Comparison of ENCODE assay signal across 9 mouse cellular contexts in the genomic region with DNA sequence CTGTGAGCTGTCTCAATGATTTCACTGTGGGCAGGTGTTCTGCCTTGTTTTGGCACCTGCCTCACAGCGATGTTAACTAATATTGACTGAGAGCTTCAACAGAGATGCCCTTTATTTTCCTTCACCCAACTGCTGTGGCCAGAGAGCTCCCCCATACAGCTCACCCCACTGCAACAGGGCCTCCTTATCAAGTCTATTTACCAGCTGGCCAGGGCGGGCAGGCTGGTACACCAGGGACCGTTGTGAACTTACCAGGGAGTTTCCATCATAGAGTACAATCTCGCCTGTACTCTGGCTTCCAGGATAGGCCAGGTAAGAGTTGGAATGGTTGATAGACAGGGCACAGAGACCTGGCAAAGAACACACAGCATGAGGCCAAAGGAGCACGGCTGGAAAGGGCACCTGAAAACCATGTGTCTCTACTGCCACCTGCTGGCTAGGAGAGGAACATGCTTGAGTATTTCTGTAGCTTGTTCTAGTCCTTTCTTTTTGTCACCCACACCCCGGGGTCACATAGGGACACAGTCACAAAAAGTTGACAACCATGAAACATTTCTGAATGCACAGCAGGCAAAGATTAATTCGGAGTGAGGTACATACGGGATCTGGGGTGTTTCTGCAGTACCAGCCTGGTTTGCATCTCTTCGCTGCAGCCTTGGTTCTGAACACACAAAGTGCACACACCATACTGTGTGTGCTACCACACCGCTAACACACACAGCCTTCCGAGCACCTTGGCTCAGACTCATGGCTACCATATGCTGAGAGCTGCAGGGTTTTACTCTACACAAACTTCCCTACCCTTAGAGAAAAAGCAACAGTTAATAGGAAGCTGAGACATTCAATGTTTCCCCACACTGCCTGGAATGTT. TPM values are rescaled to one million over a fixed set of nuclear protein-coding genes. Genes with fewer than 3 reads are reported as not detected.
DNase-seq lines count a peak whose midpoint lies in the region; ATAC-seq and TF ChIP-seq lines count a peak whose summit lies in the region.
"Had no signal": no experiment of that assay in that cellular context is flagged by ENCODE, and none has a peak within 500 bp of the region (broad histone marks: within the 10 kb centered on the region; RNA-seq: fewer than 3 reads in every experiment).

No protein-coding gene starts in this region.

- peak; percentile 50 for ATAC-seq in liver, embryonic 14.5 days (ENCODE audit: insufficient read depth)
- ATAC-seq in stomach, embryonic 14.5 days (ENCODE audit: insufficient number of reproducible peaks, insufficient read depth, low FRiP score, low read depth) = peak; percentile 39; the same call in 1 of the 2 replicates

- H3K4me2 ChIP-seq in liver, embryonic 14.5 days (ENCODE audit: low read depth) = peak overlapping the region; percentile 5; the same call in 1 of the 2 replicates
- no peak overlapping the region for H3K4me2 ChIP-seq in stomach, embryonic 14.5 days (replicated peaks; ENCODE audit: low read depth, low read length)
- H3K4me2 ChIP-seq: embryonic facial prominence, embryonic 15.5 days had no signal

- no peak overlapping the region for H3ac ChIP-seq in C2C12 (ENCODE audit: control insufficient read depth, insufficient read length, low read depth)

- TF ChIP-seq CTCF in C2C12 (IDR thresholded peaks at IDR 0.05; ENCODE audit: control insufficient read depth, insufficient read depth, insufficient read length) = peak; percentile 76
- TF ChIP-seq CTCF in heart, adult 2 months (IDR thresholded peaks at IDR 0.05) = peak; percentile 95
- peak; percentile 99 for TF ChIP-seq CTCF in liver, embryonic 14.5 days (IDR thresholded peaks at IDR 0.05; ENCODE audit: low read depth)

- H3K27me3 ChIP-seq in C2C12 (ENCODE audit: control insufficient read depth, insufficient read depth, insufficient read length) = no peaks in the 10 kb centered on the region
- H3K27me3 ChIP-seq in embryonic facial prominence, embryonic 10.5 days (replicated peaks; ENCODE audit: low read depth, poor library complexity, severe bottlenecking) = no peaks in the 10 kb centered on the region
- no peaks in the 10 kb centered on the region for H3K27me3 ChIP-seq in heart, adult 2 months (ENCODE audit: control insufficient read depth, insufficient read depth, low read length)
- no peaks in the 10 kb centered on the region for H3K27me3 ChIP-seq in liver, embryonic 14.5 days (ENCODE audit: control insufficient read depth, insufficient read depth, low read length)
- H3K27me3 ChIP-seq in stomach, embryonic 14.5 days (ENCODE audit: control insufficient read depth, insufficient read depth, low read length) = no peaks in the 10 kb centered on the region
- H3K27me3 ChIP-seq: embryonic facial prominence, embryonic 15.5 days had no signal

- peaks cover 19% of the 10 kb centered on the region for H3K36me3 ChIP-seq in C2C12 (ENCODE audit: control insufficient read depth, insufficient read depth)
- H3K36me3 ChIP-seq in embryonic facial prominence, embryonic 10.5 days (replicated peaks) = peaks cover 8% of the 10 kb centered on the region; the same call in 1 of the 2 replicates
- H3K36me3 ChIP-seq in heart, adult 2 months (ENCODE audit: control insufficient read depth, insufficient read depth, low read length) = peaks cover 2% of the 10 kb centered on the region; the same call in 1 of the 2 replicates
- H3K36me3 ChIP-seq in liver, embryonic 14.5 days (replicated peaks; ENCODE audit: control insufficient read depth, insufficient read depth, low read depth) = peaks cover 18% of the 10 kb centered on the region
- H3K36me3 ChIP-seq in stomach, embryonic 14.5 days (ENCODE audit: control insufficient read depth, insufficient read depth, low read length) = peaks cover 6% of the 10 kb centered on the region; the same call in 1 of the 2 replicates

- TF ChIP-seq POLR2A in heart, adult 2 months (IDR thresholded peaks at IDR 0.05; ENCODE audit: insufficient read depth, low read depth, low read length) = no peak

- no peak overlapping the region for H3K9ac ChIP-seq in heart, adult 2 months (ENCODE audit: low read depth, low read length)
- peak overlapping the region; percentile 47 for H3K9ac ChIP-seq in liver, embryonic 14.5 days (replicated peaks)
- H3K9ac ChIP-seq in stomach, embryonic 14.5 days (replicated peaks; ENCODE audit: low read depth, low read length) = no peak overlapping the region
- H3K9ac ChIP-seq: embryonic facial prominence, embryonic 15.5 days had no signal

- H3K4me1 ChIP-seq in embryonic facial prominence, embryonic 10.5 days = peaks cover 25% of the 10 kb centered on the region
- peaks cover 9% of the 10 kb centered on the region for H3K4me1 ChIP-seq in heart, adult 2 months (ENCODE audit: control insufficient read depth, insufficient read depth, low read length)
- H3K4me1 ChIP-seq in liver, embryonic 14.5 days (replicated peaks; ENCODE audit: control insufficient read depth in 2 of 2, insufficient read depth in 2 of 2, low read length in 1 of 2) = peaks cover 19 to 36% of the 10 kb centered on the region in 2 experiments
- no peaks in the 10 kb centered on the region for H3K4me1 ChIP-seq in stomach, embryonic 14.5 days (ENCODE audit: control insufficient read depth, insufficient read depth, low read length)
- H3K4me1 ChIP-seq: embryonic facial prominence, embryonic 15.5 days had no signal

- no peaks in the 10 kb centered on the region for H3K79me3 ChIP-seq in C2C12 (ENCODE audit: low read depth)

- WGBS in embryonic facial prominence, embryonic 10.5 days = 53% methylated on average over 11 of the region's 11 CpGs
- WGBS in heart, adult 2 months = 46% methylated on average over 11 of the region's 11 CpGs
- WGBS in liver, embryonic 14.5 days (ENCODE audit: insufficient replicate concordance) = 31% methylated on average over 11 of the region's 11 CpGs
- WGBS in stomach, embryonic 14.5 days = 46% methylated on average over 11 of the region's 11 CpGs

- H3K27ac ChIP-seq in embryonic facial prominence, embryonic 10.5 days (replicated peaks) = no peak overlapping the region
- H3K27ac ChIP-seq in heart, adult 2 months = no peak overlapping the region
- peak overlapping the region; percentile 38 for H3K27ac ChIP-seq in liver, embryonic 14.5 days
- no peak overlapping the region for H3K27ac ChIP-seq in stomach, embryonic 14.5 days (ENCODE audit: low read length)
- H3K27ac ChIP-seq: embryonic facial prominence, embryonic 15.5 days had no signal

- H3K9me3 ChIP-seq in embryonic facial prominence, embryonic 10.5 days = no peaks in the 10 kb centered on the region
- no peaks in the 10 kb centered on the region for H3K9me3 ChIP-seq in liver, embryonic 14.5 days (ENCODE audit: control insufficient read depth, low read length)
- no peaks in the 10 kb centered on the region for H3K9me3 ChIP-seq in stomach, embryonic 14.5 days (ENCODE audit: control insufficient read depth, low read depth, low read length)
- H3K9me3 ChIP-seq: embryonic facial prominence, embryonic 15.5 days had no signal

- DNase-seq in adrenal gland, postnatal 14 days = peak; percentile 82
- peak; percentile 72 for DNase-seq in embryonic facial prominence, embryonic 10.5 days (ENCODE audit: low spot score)
- peak; percentile 69 for DNase-seq in heart, adult 2 months
- peak; percentile 72 to 77 for DNase-seq in kidney, postnatal 25 days
- DNase-seq in liver, embryonic 14.5 days (ENCODE audit: low read depth in 3 of 3, low spot score in 3 of 3) = peak; percentile 70 to 77 (median 70)
- peak; percentile 76 for DNase-seq in neural tube, embryonic 10.5 days (ENCODE audit: extremely low spot score, low spot score)

- H3K79me2 ChIP-seq in C2C12 (ENCODE audit: control insufficient read depth, insufficient read depth) = no peaks in the 10 kb centered on the region
- H3K79me2 ChIP-seq in heart, adult 2 months (replicated peaks; ENCODE audit: control insufficient read depth, insufficient read depth, low read length) = no peaks in the 10 kb centered on the region

- peak; percentile 92 for TF ChIP-seq EP300 in heart, adult 2 months (IDR thresholded peaks at IDR 0.05; ENCODE audit: insufficient read depth, low read depth, low read length)
- no peak for TF ChIP-seq EP300 in liver, embryonic 14.5 days (IDR thresholded peaks at IDR 0.05; ENCODE audit: low read depth)

- intact Hi-C loops in heart, adult 2 months (cut with DNase I) = loop anchor here (1.0 to 5.0 kb wide), 4 partner anchors 140 to 341 kb away; no protein-coding TSS in a partner anchor

- H3K4me3 ChIP-seq in C2C12 (ENCODE audit: insufficient read depth, poor library complexity, severe bottlenecking) = no peak overlapping the region
- H3K4me3 ChIP-seq in embryonic facial prominence, embryonic 10.5 days = no peak overlapping the region
- no peak overlapping the region for H3K4me3 ChIP-seq in heart, adult 2 months
- no peak overlapping the region for H3K4me3 ChIP-seq in liver, embryonic 14.5 days (ENCODE audit: insufficient read depth in 1 of 2, low read depth in 2 of 2, low read length in 2 of 2)
- no peak overlapping the region for H3K4me3 ChIP-seq in stomach, embryonic 14.5 days (ENCODE audit: low read depth, low read length)
- H3K4me3 ChIP-seq: embryonic facial prominence, embryonic 15.5 days had no signal

TF ChIP-seq in C2C12, 6 proteins besides CTCF, POLR2A, EP300 and RAD21:
- TF ChIP-seq MAX (IDR thresholded peaks at IDR 0.05) = no peak
- no peak for TF ChIP-seq CEBPB (IDR thresholded peaks at IDR 0.05; ENCODE audit: low read depth)
- TF ChIP-seq USF1 (IDR thresholded peaks at IDR 0.05; ENCODE audit: low read depth) = no peak
- TF ChIP-seq MYOD1 (IDR thresholded peaks at IDR 0.05; ENCODE audit: control insufficient read depth, insufficient read length, low read depth) = no peak
- no peak for TF ChIP-seq FOSL1 (IDR thresholded peaks at IDR 0.05; ENCODE audit: insufficient read depth, low read length, poor library complexity, severe bottlenecking)
- TF ChIP-seq MYOG (IDR thresholded peaks at IDR 0.05; ENCODE audit: control insufficient read depth, extremely low read depth, insufficient read length) = no peak
TF ChIP-seq in C2C12: peak in this region for 0.

RNA-seq across cellular contexts. Expression of gene Wipi1, which starts 26.7 kb away (rescaled TPM):
- polyA plus RNA-seq in C2C12 (2012; fragmentation: generic; extraction: Trizol) = 27.8 TPM
- total RNA-seq in adrenal gland, postnatal 14 days (2021) = 31.9 and 40.0 TPM in 2 replicates
- 20.7 and 25.3 TPM in 2 replicates for polyA plus RNA-seq in embryonic facial prominence, embryonic 10.5 days (2016; fragmentation: Nextera tagmentation; extraction: Ambion mirVana)
- total RNA-seq in heart, adult 2 months (2021) = 100 to 1,000 TPM in 1 of 2 experiments, 10 to 100 TPM in 1; 92.3 to 110 TPM
- polyA plus RNA-seq in heart, adult 2 months (2012; rRNA removed) = 74.6 and 85.7 TPM in 2 replicates
- polyA plus RNA-seq in liver, embryonic 14.5 days (2012; rRNA removed) = 8.3 and 11.9 TPM in 2 replicates
- 9.0 and 13.4 TPM in 2 replicates for polyA plus RNA-seq in liver, embryonic 14.5 days (2014; fragmentation: Nextera tagmentation; extraction: Ambion mirVana)
- polyA plus RNA-seq in stomach, embryonic 14.5 days (2014; fragmentation: Nextera tagmentation; extraction: Ambion mirVana) = 21.3 and 25.0 TPM in 2 replicates
